Mouse (Mus musculus) neural tube, embryonic 12.5 days (tissue): ENCODE data around the gene Ndufaf1. TPM values are rescaled to one million over a fixed set of nuclear protein-coding genes. Genes with fewer than 3 reads are reported as not detected.
A peak's percentile ranks its signal among the peaks of the same experiment; 100 is the strongest.
"Not testable (repeated sequence)": the region's sequence is repeated elsewhere in the genome, so short reads cannot be mapped to it uniquely, and the experiment has no call there.

Experiments used
- ATAC-seq: fragments of 200-750 bp; cut with Nextera tagmentation; 2 replicates; pipeline ENCODE4 v1.8.0; 2017; ENCODE audit warnings: low read depth, mild to moderate bottlenecking, moderate TSS enrichment, moderate library complexity; ENCODE audit not compliant: low FRiP score
- H3K27ac ChIP-seq: fragments of 300-500 bp; sonication (generic); 2 replicates; pipeline ENCODE4 v1.5.1; 2016
- H3K27me3 ChIP-seq: fragments of 300-500 bp; sonication (generic); replicated peaks from 2 replicates; pipeline ENCODE4 v1.6.1; 2016; ENCODE audit warnings: mild to moderate bottlenecking
- H3K36me3 ChIP-seq: fragments of 300-500 bp; sonication (generic); 2 replicates; pipeline ENCODE4 v1.6.1; 2016; ENCODE audit warnings: mild to moderate bottlenecking
- H3K4me1 ChIP-seq: fragments of 300-500 bp; sonication (generic); 2 replicates; pipeline ENCODE4 v1.6.1; 2016
- H3K4me2 ChIP-seq: fragments of 300-500 bp; sonication (generic); replicated peaks from 2 replicates; pipeline ENCODE4 v1.6.1; 2016; ENCODE audit warnings: mild to moderate bottlenecking
- H3K4me3 ChIP-seq: fragments of 300-500 bp; sonication (generic); 2 replicates; pipeline ENCODE4 v1.5.1; 2016
- H3K9ac ChIP-seq: fragments of 300-500 bp; sonication (generic); 2 replicates; pipeline ENCODE4 v1.6.1; 2016; ENCODE audit warnings: mild to moderate bottlenecking
- H3K9me3 ChIP-seq: fragments of 300-500 bp; sonication (generic); 2 replicates; pipeline ENCODE4 v1.6.1; 2016; ENCODE audit warnings: mild to moderate bottlenecking
- WGBS: fragments of 180-500 bp; shearing (Covaris S2); methylation state at CpG from one replicate; pipeline ENCODE4 v1.1.7; 2016; 5-methylcytosine and 5-hydroxymethylcytosine counted together
- polyA plus RNA-seq: library from polyadenylated mRNA; unstranded; fragments of >200 nt; fragmentation: Nextera tagmentation; extraction: Ambion mirVana; gene quantifications from 2 replicates; pipeline ENCODE4 v1.2.1, GENCODE M21; 2016

Ndufaf1 gene
- polyA plus RNA-seq, 1 experiment from 2014 or later, result 39.0 TPM

DNA sequence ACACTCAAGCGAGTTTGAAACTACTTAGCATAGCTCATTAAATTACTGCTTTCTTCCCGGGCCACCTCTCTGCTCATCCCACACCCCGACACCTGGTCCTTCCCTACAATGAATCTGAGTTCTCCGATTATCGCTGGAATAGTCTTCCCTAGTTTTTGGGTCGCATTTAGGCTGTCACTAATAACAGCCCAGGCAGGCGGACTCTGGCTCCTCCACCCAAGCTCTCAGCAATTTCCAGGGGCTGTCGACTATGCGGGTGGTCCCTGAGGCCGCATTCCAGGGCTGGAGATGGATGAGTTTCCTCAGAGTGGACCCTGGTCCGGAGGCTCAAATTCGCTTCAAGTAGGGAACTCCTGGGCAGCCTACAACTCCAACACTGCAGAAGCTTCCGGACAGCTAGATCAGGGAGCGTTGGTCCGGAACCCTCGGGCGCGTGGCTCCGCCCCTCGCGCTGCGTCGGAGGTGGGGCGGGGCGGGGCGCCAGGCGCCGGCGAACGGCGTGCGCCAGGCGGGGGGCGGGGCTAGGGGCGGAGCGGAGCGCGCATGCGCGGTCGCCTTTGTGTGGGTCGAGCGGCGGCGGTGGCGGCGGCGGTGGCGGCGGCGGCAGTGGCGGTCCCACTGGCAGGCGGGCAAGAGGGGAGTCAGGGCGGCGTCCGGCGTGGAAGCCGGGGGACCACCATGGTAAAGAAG lies 12.0 kb upstream of the Ndufaf1 start, which contains the start of gene Rtf1:
Gene Rtf1 (plus strand): TSS at position 544 of the 690 bp plus-strand sequence.
- H3K4me2 ChIP-seq, result peak within 1 kb of the TSS; percentile 91
- H3K36me3 ChIP-seq, result no peaks in the 10 kb centered on the region
- WGBS, result under 1% methylated on average over 57 of the region's 58 CpGs
- H3K4me1 ChIP-seq, result peaks cover 12% of the 10 kb centered on the region
- peak within 1 kb of the TSS; percentile 98 for H3K4me3 ChIP-seq
- H3K27ac ChIP-seq, result 0 out of 2 replicates have a peak within 1 kb of the TSS, but pooled peaks have one; percentile 21
- no peaks in the 10 kb centered on the region for H3K27me3 ChIP-seq
- H3K9ac ChIP-seq, result peak within 1 kb of the TSS; percentile 98
- H3K9me3 ChIP-seq, result no peaks in the 10 kb centered on the region
- ATAC-seq, result peak; percentile 95

DNA sequence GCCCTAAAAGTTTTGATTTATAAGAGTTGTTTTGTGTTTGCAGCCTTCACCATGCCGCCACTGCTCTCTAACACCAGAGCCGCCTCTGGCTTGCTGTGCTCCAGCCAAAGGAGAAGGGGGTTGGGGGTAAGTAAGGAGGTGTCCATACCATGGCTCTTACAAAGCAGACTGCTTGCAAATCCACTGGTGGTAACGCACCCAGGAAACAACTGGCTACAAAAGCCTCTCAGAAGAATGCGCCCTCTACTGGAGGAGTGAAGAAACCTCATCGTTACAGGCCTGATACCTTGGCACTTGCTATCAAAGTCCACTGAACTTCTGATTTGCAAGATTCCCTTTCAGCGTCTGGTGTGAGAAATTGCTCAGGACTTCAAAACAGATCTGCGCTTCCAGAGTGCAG lies 6.4 kb upstream of the Ndufaf1 start:
- Histone ChIP-seq H3K36me3 (no peaks in the 10 kb centered on the region), H3K4me3 (no peak overlapping the region), H3K9me3 (no peaks in the 10 kb centered on the region), H3K27ac (no peak overlapping the region), H3K9ac (no peak overlapping the region), H3K4me1 (no peaks in the 10 kb centered on the region), H3K4me2 (no peak overlapping the region), H3K27me3 (no peaks in the 10 kb centered on the region)
- ATAC-seq, result no peak
- 14% methylated on average over 7 of the region's 7 CpGs for WGBS

DNA sequence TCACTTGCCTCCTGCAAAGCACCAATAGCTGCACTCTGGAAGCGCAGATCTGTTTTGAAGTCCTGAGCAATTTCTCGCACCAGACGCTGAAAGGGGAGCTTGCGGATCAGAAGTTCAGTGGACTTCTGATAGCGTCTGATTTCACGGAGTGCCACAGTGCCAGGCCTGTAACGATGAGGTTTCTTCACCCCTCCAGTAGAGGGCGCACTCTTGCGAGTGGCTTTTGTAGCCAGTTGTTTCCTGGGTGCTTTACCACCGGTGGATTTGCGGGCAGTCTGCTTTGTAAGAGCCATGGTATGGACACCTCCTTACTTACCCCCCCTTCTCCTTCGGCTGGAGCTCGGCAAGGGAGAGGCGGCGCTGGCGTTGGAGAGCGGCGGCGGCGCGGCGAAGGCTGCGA lies 3.1 kb upstream of the Ndufaf1 start:
- not testable (repeated sequence) for ATAC-seq, H3K36me3 ChIP-seq, H3K27me3 ChIP-seq, H3K4me3 ChIP-seq, H3K4me2 ChIP-seq, H3K9ac ChIP-seq, H3K27ac ChIP-seq, H3K4me1 ChIP-seq, H3K9me3 ChIP-seq
- WGBS, result 74% methylated on average over 20 of the region's 23 CpGs

DNA sequence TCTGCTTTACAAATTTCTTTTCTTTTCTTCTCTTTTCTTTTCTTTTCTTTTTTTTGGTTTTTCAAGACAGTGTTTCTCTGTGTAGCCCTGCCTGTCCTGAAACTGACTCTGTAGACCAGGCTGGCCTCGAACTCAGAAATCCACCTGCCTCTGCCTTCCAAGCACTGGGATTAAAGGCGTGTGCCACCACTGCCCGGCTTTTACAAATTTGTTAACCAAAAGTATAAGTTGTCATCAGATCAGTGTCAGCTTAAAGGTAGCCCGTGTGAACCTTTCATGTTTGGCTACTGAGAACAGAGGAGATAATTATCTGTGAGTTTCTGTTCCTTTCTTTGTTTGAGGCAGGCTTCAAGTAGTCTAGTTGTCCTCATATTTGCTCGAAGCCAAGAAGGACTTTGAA lies 18.4 kb downstream of the Ndufaf1 start:
- no peaks in the 10 kb centered on the region for H3K9me3 ChIP-seq
- peaks cover 59% of the 10 kb centered on the region for H3K36me3 ChIP-seq
- 95% methylated on average over 5 of the region's 5 CpGs for WGBS
- H3K27me3 ChIP-seq, result no peaks in the 10 kb centered on the region
- H3K4me3 ChIP-seq, result no peak overlapping the region
- no peak overlapping the region for H3K4me2 ChIP-seq
- ATAC-seq, result no peak
- no peaks in the 10 kb centered on the region for H3K4me1 ChIP-seq
- H3K27ac ChIP-seq, result no peak overlapping the region
- no peak overlapping the region for H3K9ac ChIP-seq

DNA sequence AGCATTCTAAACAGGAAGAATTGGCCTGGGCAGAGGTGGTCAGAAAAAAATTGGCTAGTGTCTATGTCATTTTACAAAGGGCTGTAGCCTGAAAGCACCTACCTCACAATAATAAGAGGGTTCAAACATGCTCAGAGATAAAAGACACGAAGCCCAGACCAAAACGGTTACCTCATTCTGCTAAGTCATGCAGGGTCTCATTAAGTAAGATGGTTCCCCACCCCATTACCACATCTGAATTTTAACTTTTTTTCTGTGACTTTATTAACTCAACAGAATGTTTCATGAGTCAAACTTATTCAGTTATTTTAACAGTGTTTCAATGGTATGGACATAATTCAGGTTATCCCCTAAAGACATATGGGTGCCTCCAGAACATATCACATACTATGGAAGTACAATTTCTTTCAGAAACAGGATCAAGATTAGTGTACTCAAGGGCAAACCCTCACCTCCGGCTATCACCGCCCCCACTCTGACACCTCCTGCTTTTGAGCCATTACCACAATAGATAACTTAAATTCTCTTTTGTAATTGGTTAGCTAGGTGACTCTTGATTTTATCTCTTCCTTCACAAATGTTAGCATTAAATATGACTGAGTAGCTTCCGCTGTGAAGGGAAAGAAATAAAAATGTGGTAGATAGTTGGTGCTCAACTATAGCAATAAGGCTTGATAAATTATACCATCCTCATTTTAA lies 21.3 kb downstream of the Ndufaf1 start:
- Histone ChIP-seq H3K9me3 (no peaks in the 10 kb centered on the region), H3K4me2 (no peak overlapping the region), H3K27me3 (no peaks in the 10 kb centered on the region), H3K36me3 (peaks cover 61% of the 10 kb centered on the region), H3K4me3 (no peak overlapping the region), H3K27ac (no peak overlapping the region), H3K4me1 (no peaks in the 10 kb centered on the region), H3K9ac (no peak overlapping the region)
- no peak for ATAC-seq
- 96% methylated on average over 5 of the region's 5 CpGs for WGBS

DNA sequence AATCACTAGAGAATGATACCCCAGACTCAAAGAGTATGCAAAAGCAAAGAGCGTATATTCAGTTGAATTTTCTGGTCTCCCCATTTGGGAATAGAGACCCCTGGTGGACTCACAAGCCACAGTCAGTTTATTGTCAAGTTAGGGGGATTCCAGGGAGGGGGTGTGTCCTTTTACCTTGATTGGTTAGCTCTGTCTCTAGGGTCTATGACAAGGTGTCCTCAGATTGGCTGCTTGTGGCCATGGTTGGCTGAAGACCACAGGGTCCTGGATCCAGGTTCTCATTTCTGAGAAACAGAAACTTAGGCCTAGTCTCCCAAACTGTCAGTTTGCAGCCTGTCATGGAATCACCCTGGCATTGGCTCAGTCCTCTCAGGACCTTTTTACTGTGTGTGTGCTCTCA lies 25.8 kb downstream of the Ndufaf1 start:
- Histone ChIP-seq H3K4me3 (no peak overlapping the region), H3K9ac (no peak overlapping the region), H3K27ac (no peak overlapping the region), H3K36me3 (peaks cover 69% of the 10 kb centered on the region), H3K4me1 (no peaks in the 10 kb centered on the region), H3K9me3 (no peaks in the 10 kb centered on the region), H3K27me3 (no peaks in the 10 kb centered on the region), H3K4me2 (no peak overlapping the region)
- no peak for ATAC-seq
- 84% methylated on average over 1 of the region's 1 CpGs for WGBS

DNA sequence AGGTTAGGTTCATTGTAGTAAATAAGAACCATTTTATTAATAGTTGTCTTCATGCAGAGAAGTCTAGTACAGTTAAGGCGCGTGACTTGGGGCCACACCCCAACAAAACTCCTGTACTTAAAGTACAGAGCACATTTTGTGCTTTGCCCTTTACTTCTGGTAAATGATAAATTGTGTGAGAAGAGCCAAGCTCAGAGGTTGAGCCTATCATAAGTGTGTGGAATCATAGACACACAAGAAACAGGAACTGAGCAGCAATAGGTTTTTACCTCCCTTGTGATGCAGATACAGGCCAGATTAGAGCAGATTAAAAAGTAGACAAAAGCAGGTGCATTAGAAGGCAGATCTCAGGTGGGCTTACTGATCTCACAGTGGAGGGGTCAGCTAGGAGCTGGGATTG lies 41.3 kb downstream of the Ndufaf1 start:
- H3K4me3 ChIP-seq, result no peak overlapping the region

DNA sequence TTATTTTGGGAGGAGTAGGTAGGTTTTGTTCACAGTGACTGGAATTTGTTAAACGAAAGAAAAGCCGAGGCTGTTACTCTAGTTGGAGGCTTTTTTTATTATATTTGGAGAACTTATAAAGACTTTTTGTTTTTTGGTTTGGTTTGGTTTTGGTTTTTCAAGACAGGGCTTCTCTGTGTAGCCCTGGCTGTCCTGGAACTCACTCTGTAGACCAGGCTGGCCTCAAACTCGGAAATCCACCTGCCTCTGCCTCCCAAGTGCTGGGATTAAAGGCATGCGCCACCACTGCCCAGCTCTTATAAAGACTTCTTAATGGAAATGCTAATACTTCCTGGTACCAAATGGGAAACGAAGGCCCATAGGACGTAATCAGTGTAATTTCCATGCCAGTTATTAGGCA lies 43.6 kb downstream of the Ndufaf1 start:
- H3K27me3 ChIP-seq, H3K9me3 ChIP-seq, ATAC-seq, H3K27ac ChIP-seq, H3K36me3 ChIP-seq: not testable (repeated sequence)
- H3K9ac ChIP-seq, result peak overlapping the region; percentile 30; the same call in 1 of the 2 replicates
- peaks cover 23% of the 10 kb centered on the region for H3K4me1 ChIP-seq
- H3K4me3 ChIP-seq, result peak overlapping the region; percentile 72
- WGBS, result 16% methylated on average over 6 of the region's 6 CpGs
- H3K4me2 ChIP-seq, result peak overlapping the region; percentile 81

More for the DNA sequence above, 41.3 kb downstream of the Ndufaf1 start:
- H3K27me3 ChIP-seq, result no peaks in the 10 kb centered on the region
- H3K9me3 ChIP-seq, result no peaks in the 10 kb centered on the region
- peaks cover 23% of the 10 kb centered on the region for H3K4me1 ChIP-seq
- 98% methylated on average over 2 of the region's 2 CpGs for WGBS
- peak overlapping the region; percentile 14; the same call in 1 of the 2 replicates for H3K4me2 ChIP-seq
- no peak overlapping the region for H3K9ac ChIP-seq
- H3K36me3 ChIP-seq, result peaks cover 7% of the 10 kb centered on the region
- ATAC-seq, result no peak
- no peak overlapping the region for H3K27ac ChIP-seq

DNA sequence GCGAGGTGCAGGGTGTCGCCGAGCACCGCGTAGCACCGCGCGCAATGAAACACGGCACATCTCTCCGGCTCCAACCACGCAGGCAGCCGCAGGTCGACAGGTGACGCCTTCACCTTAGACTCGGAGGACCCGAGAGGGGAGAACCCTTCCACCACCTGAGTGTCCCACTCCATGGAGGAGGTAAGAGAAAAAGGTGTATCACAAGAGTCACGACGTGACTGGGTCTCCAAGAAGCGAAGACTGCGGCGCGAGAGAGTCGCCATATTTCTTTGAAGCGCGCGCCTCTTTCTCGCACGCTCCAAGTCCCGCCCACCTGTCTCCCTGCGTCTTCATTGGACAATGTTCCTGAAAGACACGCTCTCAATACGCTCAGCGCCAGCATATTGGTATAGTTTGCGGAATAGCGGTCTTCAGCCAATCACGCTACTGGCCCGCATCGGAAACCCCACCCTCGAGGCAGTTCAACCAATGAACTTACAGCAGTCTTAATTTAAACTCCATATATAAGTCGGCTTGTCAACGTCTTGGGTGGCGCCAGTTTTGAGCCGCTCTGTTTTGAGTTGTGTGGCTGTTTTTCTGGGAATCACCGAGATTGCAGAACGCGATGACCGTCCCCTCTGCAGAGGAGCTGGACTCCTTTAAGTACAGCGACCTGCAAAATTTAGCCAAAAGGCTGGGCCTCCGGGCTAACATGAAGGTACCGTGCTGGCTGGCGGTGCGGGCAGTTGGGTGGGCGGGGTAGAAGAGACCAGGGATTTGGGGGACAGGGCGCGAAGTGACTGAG lies 44.2 kb downstream of the Ndufaf1 start, which contains the start of the genes Nusap1 and Oip5:
Gene Nusap1 (plus strand): TSS at position 100 of the 784 bp plus-strand sequence.
Gene Oip5 (minus strand): TSS at position 271 of the 784 bp plus-strand sequence.
- Histone ChIP-seq H3K27ac (no peak within 1 kb of the TSS), H3K4me3 (peak within 1 kb of the TSS; percentile 72), H3K9ac (peak within 1 kb of the TSS; percentile 58), H3K4me2 (peak within 1 kb of the TSS; percentile 87), H3K9me3 (no peaks in the 10 kb centered on the region), H3K36me3 (no peaks in the 10 kb centered on the region), H3K27me3 (no peaks in the 10 kb centered on the region), H3K4me1 (peaks cover 23% of the 10 kb centered on the region)
- WGBS, result under 1% methylated on average over 55 of the region's 55 CpGs
- ATAC-seq, result peak; percentile 100

DNA sequence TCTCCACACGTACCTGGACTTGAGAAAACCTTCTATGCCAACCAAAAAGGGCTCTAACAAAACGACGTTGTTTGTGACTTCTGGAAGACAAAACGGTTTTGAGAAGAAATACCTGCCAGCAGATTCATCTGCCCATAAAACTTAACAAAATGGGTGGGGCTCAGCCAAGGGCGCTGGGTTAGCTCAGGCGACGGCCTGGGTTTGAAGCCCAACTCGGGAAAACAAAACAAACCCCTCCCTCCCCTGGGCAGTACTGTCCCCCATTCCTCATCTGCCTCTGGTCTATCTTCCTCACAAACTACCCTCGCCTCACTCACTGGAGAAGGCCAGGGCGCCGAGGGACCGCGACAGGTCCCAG lies 44.8 kb downstream of the Ndufaf1 start:
- Histone ChIP-seq H3K4me2 (peak overlapping the region; percentile 87), H3K9ac (peak overlapping the region; percentile 58), H3K36me3 (no peaks in the 10 kb centered on the region), H3K4me1 (peaks cover 23% of the 10 kb centered on the region), H3K27me3 (no peaks in the 10 kb centered on the region), H3K4me3 (peak overlapping the region; percentile 72), H3K27ac (no peak overlapping the region), H3K9me3 (no peaks in the 10 kb centered on the region)
- no peak for ATAC-seq
- WGBS, result under 1% methylated on average over 13 of the region's 13 CpGs

DNA sequence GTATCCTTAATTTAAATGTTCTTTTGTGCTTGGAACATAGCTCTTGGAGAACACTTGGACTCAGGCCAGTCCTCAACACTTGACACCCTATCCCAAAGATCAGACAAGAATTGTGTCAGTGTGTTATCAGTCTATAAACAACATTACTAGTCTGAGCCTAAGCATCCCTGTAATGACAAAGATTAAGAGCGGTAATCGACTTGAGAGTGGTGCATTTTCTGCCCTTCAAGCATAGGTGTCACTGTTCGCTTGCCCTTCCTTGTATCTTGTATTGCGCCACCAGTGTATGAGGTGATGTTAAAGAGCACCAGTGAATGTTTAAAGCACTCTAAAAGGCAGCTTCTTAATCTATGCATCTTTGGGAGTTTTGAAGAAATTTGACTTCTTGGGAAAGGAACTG lies 55.6 kb downstream of the Ndufaf1 start:
- WGBS, result 95% methylated on average over 4 of the region's 4 CpGs
- no peak overlapping the region for H3K4me2 ChIP-seq
- no peaks in the 10 kb centered on the region for H3K4me1 ChIP-seq
- peaks cover 49% of the 10 kb centered on the region for H3K36me3 ChIP-seq
- ATAC-seq, result no peak
- H3K9ac ChIP-seq, result no peak overlapping the region
- H3K9me3 ChIP-seq, result no peaks in the 10 kb centered on the region
- H3K4me3 ChIP-seq, result no peak overlapping the region
- H3K27me3 ChIP-seq, result no peaks in the 10 kb centered on the region
- no peak overlapping the region for H3K27ac ChIP-seq
